Mouse (Mus musculus): ENCODE results near the gene Actl7b.

The Actl7b gene

DNA sequence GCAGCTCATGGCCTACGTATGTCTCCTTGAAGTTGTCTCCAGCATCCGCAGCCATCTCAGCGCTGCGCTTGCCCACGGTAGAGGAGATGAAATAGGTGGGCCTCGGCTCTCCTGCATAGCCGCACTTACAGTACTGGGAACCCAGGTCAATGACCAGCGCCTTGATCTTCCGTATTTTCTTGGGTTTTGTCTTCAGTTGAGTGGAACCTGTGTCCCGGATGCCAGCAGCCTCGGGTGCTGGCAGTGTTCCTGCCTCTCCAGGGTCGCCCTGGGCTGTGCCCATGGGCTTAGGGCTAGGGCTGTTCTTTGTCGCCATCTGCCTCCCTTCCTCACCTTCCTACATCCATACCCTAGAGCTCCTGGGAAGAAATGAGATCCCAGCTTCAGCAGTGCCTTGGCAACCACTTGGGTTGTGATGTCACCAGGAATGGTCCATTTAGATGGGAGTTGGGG, at the start of gene Actl7b:
Gene Actl7b, minus strand, starts transcription at position 403 of the 453 bp plus-strand sequence.
- no peak for DNase-seq (ENCODE audit: extremely low read depth, low read depth)

GRCm38 (mm10) chr4:56771065-56771464, 29.8 kb upstream of the Actl7b start:
- DNase-seq (ENCODE audit: extremely low read depth, low read depth): no peak

DNA sequence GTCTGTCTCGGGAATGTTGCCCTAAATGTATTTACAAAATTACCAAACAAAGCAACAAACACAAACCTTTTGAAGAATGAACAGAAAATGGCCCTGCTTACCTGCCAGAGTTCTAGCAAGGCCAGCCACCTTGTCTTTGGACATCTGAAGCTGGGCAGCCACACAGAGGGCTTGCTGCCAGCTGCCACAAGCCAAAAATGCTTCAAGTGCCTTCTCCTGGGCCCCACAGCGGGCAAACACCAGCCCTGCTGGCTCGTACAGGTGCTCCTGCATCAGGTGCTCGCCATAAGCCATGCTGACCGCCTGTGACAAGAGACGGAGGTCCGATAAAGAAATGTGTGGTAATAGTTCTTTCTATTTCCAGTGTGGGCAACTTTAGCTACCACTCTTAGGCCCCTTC, 27.7 kb upstream of the Actl7b start:
- DNase-seq (ENCODE audit: extremely low read depth, low read depth): no peak

DNA sequence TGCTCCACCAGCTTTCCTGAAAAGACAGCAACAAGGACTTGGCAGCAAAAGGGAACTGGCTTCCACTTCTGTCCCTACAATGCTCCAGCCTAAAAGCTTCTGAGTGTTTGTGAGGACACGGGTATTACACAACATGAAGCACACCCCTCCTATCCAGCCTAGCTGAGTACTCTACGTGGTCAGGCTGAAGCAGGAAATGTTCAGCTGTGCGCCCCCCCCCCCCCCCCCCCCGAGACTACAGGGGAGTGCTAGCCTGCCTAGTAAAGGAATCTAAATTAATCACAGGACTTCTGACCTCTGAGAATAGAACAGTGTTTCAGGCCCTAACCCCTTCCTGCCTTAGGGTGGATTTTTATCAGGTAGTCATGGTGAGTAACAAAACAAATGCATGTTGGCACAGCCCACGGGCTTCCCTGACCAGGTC, 26.6 kb upstream of the Actl7b start:
- no peak for DNase-seq (ENCODE audit: extremely low read depth, low read depth)

- no peak for DNase-seq (ENCODE audit: extremely low read depth, low read depth)
These were observed 16.4 kb upstream of the Actl7b start for GRCm38 (mm10) chr4:56757693-56758092.

- no peak for DNase-seq (ENCODE audit: extremely low read depth, low read depth)
These were observed 15.8 kb upstream of the Actl7b start for GRCm38 (mm10) chr4:56756966-56757600.

GRCm38 (mm10) chr4:56756021-56756420, 14.8 kb upstream of the Actl7b start:
- no peak for DNase-seq (ENCODE audit: extremely low read depth, low read depth)

DNA sequence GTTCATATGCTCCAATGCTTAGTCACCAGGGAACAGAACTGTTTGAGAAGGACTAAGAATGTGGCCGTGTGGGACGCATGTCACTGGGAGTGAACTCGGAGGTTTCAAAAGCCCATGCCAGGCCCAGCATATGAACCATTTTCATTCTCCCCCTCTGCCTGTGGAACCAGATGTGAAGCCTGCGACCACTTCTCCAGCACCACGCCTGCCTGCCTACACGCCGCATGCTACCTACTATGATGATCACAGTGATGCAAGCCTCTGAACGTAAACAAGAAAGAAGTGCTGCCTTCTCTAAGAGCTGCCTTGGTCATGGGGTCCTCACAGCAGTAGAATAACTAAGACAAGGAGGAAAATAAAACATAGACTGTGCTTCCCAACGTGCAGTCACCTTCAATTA, 6.2 kb upstream of the Actl7b start:
- no peak for DNase-seq (ENCODE audit: extremely low read depth, low read depth)

DNA sequence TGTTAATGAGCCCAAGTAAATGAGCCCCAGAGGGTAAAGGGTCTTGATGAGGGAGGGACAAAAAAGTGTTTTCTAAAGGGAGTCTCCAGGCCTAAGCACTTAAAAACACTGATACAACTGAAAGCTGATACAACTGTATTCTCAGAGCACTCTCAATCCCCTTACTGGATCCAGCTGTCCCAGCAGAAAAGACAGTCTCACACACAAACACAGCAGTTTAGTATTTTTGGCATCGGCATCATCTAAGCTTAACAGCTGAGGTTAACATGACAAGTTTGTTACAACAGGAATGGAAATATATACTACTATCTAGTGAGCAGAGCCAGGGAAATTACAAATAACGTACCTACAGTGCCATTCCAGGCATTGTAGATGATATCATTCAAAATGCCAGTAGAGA, 5.1 kb upstream of the Actl7b start:
- DNase-seq (ENCODE audit: extremely low read depth, low read depth): no peak

GRCm38 (mm10) chr4:56743363-56744195, 2.3 kb upstream of the Actl7b start, which contains the start of gene Actl7a:
Actl7a (plus strand) TSS chr4:56743413.
- DNase-seq (ENCODE audit: extremely low read depth, low read depth): no peak

GRCm38 (mm10) chr4:56742698-56743097, 1.5 kb upstream of the Actl7b start:
- DNase-seq (ENCODE audit: extremely low read depth, low read depth): no peak

DNA sequence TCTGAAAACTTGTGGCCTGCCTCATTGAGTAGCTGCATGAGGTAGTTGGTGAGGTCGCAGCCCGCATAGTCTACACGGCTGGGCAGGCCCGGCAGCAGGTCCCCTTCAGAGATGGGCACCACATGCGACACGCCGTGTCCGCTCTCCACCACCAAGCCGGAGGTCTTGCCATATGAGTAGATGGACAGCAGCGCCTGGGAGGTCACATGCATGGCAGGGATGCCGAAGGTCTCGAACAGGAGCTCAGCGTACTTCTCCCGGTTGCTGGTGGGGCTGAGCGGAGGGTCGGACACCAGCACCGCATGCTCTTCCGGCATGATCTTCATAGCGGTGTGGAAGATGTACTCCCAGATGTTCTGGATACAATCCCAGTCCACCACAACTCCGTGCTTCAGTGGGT, 632 bp downstream of the Actl7b start:
- DNase-seq (ENCODE audit: extremely low read depth, low read depth): no peak

- no peak for DNase-seq (ENCODE audit: extremely low read depth, low read depth)
These were observed 1.2 kb downstream of the Actl7b start, which contains the start of gene Gm26657 for GRCm38 (mm10) chr4:56740020-56740485. Gm26657 (plus strand) TSS chr4:56740070.

DNA sequence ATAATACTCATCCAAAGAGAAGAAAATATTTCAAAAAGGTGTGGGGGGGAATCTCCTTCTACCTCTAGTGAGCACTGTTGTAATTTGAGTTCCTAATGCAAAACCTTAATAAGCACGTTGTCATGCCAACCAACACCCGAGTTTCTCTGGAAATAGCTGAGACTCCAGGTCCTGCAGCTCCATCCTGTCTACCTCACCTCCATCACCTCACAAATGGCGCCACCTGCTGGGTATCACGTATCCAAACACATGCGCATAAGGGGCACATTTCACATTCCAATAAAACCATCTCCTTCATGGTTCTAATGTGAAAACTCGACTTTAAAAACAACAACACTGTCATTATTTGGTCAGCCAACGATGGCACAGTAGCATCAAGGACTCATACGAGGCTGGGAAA, 15.4 kb downstream of the Actl7b start:
- peak; percentile 25 for DNase-seq (ENCODE audit: extremely low read depth, low read depth)

GRCm38 (mm10) chr4:56723237-56723636, 18.0 kb downstream of the Actl7b start:
- DNase-seq (ENCODE audit: extremely low read depth, low read depth): no peak

GRCm38 (mm10) chr4:56722346-56722745, 18.9 kb downstream of the Actl7b start:
- no peak for DNase-seq (ENCODE audit: extremely low read depth, low read depth)

- DNase-seq (ENCODE audit: extremely low read depth, low read depth): peak; percentile 7
These were observed 19.8 kb downstream of the Actl7b start for GRCm38 (mm10) chr4:56721469-56721868.

- DNase-seq (ENCODE audit: extremely low read depth, low read depth): no peak
These were observed 20.8 kb downstream of the Actl7b start for GRCm38 (mm10) chr4:56720403-56720802.

DNA sequence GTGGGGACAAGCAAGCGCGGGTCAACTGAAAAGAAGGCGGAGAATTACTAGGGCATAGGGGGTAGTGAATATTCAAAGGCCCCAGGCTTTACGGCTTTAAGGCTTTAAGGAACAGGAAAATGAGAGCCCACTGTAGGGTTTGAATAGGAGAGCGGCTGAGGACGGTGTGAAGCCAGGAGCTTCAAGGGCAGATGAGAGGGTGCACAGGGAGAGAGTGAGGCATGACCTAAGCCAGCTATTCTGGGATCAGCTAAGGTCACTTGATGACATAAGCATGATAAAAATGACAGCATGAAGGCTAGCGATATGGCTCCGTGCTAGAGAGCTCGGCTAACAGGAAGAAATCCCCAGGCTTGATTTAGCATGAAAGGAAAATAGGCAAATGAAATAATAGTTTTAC, 21.8 kb downstream of the Actl7b start:
- no peak for DNase-seq (ENCODE audit: extremely low read depth, low read depth)

GRCm38 (mm10) chr4:56718573-56719442, 22.4 kb downstream of the Actl7b start:
- DNase-seq (ENCODE audit: extremely low read depth, low read depth): no peak

DNA sequence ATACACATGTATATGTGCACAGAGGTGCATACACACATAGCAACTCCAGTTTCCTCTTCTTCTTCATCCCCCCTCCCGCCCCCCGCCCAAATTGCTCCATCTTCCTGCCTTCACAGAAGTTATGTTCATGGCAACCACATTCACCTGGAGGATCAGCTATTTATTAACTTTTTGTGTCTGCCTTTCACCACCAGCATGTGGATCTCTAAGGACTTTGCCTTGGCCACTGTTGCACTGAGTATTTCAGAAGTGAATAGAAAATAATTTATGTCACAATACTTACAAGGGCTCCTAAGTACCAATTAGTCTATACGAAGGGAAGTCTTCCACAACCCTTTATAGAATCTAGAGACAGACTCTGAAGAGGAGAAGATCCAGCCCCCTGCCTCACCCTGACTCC, 23.3 kb downstream of the Actl7b start:
- no peak for DNase-seq (ENCODE audit: extremely low read depth, low read depth)
